Mouse (Mus musculus) induced T-regulatory cell, adult 2 months (primary cell): Measurements from ENCODE around the gene Brf1.

Experiments
- DNase-seq: peaks from one replicate; pipeline ENCODE4 v3.0.0-alpha.2; 2012; ENCODE audit warnings: low read depth

Brf1 gene

DNA sequence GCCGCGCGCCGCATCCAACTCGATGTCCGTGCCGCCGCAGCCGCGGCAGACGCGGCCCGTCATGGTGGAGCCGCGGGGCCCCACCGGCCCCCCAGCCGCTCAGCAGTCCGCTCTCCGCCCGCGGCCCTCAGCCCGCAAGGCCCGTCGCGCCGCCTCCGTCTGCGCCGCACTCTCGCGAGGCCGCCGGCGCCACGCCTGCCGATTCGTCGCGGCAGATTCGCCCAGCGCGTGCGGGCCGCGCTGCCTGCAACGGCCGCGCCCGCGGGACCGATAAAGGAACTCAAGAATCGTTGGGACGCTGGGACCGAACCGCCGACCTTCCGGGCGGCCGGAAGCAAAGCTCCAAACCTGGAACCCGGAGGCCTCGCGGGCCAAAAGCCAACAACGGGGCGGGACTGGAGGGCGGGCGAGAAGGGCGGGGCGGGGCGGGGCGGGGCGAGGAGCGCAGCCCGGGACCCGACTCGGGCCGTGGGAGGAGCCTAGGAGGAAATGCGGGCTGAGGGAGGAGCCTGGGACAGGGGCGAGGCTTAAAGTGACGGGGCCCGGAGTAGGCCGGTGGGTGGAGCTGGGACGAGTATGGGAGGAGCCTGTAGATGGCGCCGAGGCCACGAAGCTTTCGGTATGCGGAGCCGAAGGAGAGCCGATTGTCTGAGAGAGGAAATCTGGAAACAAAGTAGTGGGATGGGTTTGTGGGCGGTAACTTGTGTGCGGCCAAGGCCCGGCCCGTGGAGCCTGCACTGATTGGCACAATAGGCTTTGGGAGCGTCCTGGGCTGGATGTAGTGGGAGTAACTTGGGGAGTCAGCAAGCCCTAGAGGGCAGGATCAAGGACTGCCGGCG lies at the start of gene Brf1:
Gene Brf1 (minus strand): TSS at position 411 of the 839 bp plus-strand sequence.
- DNase-seq = peak; percentile 99

DNA sequence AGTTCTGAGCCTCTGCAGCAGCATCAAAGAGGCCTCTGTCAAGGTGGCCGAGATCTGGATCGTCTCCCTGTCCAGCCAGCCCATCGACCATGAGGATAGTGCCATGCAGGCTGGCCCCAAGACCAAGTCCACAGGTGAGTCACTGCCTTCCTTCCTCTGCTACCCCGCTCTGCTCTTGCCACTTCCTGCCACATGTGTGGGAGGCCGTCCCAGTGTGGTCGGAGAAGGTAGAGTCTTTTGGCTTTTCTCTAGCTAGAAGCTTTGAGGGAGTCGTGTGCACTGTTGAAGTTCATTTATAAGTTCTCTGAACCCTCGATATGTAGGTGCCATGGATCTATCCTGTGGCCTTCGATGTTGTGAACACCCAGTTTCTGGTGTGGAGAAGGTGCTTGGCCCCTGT lies 49.3 kb upstream of the Brf1 start:
- DNase-seq = peak; percentile 77

DNA sequence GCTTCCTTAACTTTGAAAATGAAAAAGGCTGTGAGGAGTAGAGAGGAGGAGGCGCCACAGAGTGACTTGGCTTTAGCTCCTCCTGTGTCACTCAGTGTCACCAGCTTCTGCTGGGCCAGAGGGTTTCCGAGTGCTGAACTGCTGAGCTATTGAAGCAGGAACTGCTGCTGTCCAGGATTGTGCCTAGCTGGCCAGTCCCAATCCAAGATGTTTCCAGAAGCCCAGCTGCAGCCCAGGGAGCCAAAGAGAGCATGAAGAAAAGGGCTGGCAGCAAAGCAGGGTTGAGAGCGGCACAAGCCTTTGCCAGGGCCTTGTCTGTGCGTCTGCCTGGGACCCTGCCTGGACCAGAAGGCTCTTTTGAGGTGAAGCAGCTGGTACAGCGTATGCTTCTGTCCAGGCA lies 47.6 kb upstream of the Brf1 start:
- no peak for DNase-seq

DNA sequence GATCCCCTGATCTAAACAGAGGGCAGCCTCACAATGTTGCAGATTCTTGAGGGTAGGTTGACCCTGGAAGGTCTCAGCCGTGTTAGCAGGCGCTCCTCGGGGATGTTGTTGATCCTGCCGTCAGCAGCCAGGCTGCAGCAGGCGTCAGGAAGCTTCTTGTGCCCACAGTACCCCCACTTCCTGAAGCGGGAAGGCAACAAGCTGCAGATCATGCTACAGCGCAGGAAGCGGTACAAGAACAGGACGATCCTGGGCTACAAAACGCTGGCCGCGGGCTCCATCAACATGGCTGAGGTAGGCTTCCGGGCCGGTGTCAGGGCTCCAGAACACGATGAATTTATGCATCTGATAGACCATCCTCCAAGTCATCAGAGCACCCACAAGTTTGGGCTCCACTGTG lies 46.4 kb upstream of the Brf1 start:
- DNase-seq = peak; percentile 54

DNA sequence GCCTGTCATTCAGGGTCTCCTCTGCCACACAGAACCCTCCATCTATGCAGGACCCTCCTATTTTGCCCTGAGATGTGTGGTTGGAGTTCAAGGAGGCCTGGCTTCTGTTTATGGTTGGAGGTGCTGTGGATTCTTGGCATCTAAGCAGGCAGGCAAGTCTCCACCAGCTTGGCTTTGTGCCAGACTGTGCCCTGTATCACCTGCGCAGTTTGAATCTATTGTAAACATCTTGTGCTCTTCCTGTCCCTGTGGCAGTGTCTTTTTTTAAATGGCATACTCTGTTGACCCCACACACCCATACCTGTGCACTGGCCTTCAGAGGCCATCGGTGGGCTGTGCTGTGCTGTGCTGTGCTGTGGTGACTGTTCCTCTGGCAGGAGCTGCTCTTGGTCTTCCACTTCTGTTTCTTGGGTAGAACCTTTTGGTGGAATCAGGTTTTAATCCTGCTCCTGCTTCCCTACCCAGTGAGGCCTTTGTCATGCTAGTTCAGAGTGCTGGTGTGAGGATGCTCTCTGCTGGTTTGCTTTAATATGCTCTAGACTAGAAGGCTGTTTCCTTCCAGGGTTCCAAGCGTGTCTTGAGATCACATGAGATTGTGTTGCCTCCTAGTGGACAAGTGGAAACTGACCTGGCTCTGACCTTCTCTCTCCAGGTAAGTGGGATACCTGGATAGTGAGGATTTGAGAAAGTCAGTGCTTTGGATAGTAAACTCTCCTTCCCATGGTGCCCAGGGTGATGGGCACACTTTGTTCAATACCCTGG lies 44.6 kb upstream of the Brf1 start:
- DNase-seq = peak; percentile 56

DNA sequence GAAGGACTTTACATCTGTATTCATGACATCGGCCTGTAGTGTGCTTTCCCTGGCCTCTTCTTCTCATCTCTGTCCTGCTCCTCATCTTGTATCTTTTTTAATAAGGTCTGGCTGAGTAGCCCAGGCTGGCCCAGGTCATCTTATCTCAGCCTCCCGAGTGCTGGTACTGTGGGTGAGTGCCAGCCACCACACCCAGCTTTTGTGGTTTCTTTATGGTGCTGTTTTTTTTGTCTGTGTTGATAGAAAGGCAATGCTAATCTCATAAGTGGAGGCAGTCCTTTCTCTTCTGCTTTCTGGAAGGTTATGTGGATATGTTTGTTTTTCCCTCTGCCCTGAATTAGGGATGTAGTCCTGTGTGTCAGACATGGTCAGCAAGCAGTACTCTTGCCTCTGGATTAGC lies 42.0 kb upstream of the Brf1 start:
- no peak for DNase-seq

DNA sequence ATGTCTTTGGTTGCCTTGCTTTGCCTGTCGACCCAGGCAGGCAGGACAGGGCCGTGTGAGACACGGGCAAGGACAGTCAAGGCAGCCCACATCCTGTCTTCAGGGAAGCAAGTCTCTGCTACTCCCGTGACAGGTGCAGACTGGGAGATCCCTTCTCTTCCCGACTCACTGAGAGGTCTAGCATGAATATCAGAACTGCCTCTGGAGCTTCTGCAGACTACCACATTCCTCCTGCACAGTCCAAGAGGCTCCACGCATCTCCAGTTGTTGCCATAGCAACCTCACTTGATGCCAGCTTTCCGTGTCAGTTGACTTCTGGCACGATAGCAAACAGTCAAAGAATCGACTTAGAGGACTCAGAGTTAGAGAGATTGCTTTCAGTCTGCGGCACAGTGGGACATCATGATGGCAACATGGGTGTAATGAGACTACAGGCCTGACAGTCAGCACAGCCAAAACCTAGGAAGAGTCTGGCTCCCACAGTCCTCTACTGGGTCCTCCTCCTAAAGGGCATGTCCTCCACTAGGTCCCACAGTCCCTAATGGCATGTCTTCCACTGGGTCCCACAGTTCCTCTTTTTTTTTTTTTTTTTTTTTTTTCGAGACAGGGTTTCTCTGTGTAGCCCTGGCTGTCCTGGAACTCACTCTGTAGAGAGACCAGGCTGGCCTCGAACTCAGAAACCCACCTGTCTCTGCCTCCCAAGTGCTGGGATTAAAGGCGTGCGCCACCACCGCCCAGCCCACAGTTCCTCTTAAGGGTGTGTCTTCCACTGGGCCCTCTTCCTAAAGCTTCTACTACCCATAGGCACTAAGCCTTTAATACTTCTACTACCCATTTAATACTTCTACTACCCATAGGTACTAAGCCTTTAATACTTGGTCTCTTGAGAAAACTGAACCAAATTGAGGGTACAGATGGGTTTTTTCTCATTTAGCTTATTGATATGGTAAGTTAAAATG lies 41.3 kb upstream of the Brf1 start:
- peak; percentile 47 for DNase-seq

DNA sequence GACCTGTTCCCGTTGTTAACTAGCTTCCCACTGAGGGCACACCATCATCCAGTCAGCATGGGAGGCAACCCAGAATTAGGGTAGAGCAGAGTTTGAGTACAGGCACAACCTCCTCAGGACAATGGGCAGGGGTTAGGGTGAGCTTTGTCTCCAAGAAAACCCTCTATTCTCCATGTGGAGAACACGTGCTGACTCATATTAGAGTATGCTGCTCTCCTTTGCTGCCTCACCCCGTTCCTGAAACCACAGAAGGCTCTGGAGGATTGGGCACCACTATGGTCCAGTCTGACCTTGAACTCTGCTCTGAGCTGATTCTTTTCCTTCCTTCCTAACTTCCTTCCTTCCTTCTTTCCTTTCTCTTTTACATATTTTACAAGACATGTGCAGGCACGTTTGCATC lies 37.9 kb upstream of the Brf1 start:
- no peak for DNase-seq

DNA sequence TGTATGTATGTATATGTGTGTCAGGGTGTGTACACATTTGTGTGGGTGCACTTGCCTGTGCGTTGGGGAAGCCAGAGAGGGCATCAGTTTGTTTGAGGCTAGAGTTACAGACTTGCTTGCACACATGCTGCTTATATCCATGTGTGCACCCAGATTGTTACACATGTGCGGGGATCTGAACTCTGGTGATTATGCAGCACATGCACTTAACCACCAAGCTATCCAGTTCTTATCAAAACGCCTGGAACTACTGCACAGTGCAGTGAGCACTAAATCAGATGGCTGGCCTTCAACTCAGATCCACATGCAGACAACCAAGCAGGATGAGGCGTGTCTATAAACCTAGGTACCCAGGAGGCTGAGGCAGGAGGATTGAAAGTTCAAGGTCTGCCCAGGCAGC lies 36.5 kb upstream of the Brf1 start:
- no peak for DNase-seq

DNA sequence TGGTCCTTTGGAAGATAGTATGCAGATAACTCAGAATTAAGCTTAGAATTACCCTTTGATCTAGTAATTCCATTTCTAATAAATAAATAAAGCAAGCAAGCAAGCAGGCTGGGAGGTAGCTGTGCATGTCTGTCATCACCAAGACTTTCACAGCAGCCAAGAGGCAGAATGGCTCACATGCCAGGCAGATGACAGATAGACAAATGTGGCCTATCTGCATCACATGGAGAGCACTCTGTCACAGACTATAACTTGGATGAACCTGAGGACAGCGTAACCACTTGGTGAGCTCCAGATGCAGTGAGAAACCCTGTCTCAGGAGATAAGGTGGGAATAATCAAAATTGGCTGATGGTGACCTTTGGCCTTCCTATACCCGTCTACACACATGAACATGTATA lies 34.6 kb upstream of the Brf1 start:
- no peak for DNase-seq

DNA sequence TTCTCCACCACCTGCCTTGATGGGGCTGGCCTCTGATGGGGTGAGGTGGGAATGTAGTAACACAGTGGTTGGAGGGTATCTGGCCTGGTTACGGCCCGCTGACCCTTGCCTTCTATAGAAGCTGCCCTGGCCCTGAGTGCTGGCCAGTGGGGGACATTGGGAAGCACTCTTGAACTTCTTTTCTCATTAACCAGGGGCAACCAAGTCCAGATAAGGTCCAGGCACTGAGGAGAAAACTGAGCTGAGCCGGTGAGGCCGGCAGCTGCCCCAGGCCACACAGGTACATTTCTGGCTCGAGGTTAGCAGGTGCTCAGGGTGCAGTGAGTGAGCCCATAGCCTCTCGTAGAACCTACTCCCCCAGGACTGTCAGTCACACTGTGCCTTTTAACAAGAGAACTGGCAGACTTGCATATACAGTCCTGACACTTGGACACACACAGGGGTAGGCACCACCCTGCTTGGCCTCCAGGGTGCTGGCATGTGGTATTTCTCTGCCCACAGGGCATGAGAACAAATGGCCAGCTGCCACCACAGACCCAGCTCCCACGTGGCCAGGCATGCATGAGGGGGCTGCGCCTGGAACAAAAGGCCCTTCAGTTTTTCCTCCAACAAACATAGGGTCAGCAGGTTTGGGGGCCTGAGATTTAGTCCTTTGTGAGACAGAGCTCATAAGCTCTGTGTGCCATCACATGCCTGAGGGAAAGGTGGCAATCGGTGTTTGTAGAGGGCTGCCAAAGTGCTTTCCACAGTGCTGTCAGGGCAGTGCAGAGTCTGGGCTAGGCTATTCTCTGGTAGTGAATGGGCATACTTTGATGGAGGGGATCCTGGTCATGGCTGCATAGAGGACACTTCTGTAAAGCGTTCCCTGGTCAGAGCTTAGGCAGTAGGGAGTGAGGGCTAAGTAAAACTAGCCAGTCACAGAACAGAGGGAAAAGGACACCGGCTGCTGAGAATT lies 32.1 kb upstream of the Brf1 start:
- no peak for DNase-seq

DNA sequence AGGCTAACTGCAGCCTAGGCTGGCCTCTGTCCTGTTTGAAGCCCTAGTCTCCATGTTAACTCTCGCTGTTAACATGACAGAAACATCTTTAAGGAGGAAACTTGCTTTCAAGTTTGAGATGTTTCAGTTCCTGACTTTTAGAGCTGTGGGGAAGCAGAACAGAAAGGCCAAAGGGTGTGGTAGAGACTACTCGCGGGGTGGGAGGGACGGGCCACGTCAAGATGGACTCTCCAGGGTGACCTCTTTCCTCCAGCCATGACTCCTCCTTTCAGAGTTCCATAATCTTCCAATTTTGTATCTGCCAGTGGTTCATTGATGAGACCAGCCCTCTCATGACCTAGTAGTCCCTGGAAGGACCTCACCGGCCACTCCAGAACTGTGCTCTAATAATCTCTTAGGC lies 30.9 kb upstream of the Brf1 start:
- no peak for DNase-seq

DNA sequence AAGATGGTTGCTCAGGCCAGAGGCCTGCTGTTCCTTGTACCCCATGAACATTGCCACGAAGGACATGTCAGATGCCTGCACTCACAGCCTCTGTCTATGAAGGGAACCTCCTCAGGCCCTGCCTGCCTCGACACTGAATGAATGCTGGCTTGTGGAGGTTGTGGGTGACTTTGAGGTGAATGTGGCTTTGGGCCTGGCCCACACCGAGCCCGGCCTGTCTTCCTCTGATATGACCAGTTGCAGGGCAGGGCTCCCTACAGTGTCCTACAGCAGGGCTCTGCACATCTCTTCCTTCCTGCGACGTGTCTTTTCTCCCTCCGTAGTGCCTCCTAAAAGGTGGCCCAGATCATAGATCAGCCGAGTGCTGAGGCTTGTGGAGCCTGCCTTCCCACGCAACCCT lies 30.5 kb upstream of the Brf1 start:
- DNase-seq = no peak

DNA sequence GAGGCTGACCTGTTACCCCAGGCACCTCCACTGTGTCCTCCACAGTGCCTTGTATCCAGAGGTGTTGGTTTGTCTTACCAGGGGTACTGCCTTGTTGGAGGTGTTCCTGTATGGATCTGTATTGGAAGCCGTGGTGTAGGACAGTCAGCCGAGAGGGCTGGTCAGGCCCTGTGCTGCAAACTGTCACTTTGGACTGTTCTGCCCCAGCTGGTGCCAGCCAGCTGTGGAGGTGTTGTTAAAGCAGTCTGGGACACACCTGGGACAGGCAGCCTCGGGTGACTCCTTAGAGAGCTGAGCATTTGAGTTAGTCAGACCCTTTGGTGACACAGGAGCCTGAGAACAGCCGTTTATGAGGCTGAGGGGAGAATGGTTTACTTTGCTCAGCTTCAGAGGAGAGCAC lies 29.5 kb upstream of the Brf1 start:
- DNase-seq = no peak

DNA sequence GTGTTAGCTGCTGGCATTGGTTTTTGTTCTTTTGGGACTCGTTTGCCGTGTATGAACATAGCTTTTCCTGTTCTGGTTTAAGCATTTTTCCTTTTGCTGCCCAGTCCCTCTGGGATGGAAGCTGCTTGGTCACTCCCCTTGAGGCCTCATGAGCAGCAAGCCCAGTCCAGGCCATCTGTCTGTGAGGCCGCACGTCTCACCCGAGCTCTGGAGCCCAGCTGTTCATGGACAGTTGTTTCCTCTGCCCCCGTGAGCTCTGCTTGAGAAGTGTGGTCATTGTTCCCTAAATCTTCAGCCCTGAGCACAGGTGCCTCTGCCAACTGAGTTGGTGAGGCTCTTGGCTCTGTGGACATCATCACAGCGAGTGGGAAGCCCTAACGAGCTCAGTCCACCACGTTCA lies 28.4 kb upstream of the Brf1 start:
- DNase-seq = no peak

DNA sequence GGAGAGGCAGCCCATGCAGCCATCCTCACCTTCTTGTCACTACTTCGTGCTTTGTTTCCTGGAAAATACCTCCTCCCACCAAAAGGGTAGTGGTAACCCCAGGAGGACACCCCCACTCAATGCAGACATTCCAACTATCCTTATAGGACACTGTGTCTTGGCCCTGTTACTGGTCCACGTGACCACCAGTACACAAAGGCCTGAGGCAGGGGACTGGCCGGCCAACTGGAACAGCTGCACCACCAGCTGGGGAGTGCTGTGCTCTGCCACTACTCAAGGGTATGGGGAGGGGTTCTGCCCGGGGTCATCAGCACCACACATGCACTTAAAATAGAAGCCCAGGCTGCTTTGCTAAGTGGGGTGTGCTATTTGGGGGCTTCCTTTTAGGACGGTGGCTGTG lies 27.6 kb upstream of the Brf1 start:
- no peak for DNase-seq

DNA sequence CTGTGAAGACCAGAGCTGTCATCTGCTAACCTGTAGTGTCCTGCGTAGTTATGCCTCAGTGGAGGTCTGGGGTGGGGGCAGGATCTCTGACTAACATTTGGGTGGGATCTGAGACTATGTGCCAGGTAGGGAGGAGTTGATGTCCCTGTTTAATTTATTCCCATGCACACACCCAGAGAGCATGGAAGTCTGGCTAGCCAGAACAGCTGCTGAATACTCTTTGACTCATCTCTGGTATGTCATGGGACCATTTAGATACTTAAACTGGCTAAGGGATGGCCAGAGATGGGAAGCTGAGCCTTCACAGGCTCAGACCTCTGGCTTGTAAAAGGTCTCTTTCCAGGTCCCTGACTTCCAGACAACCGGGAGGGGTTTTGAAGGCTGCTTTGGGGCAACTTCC lies 27.0 kb upstream of the Brf1 start:
- no peak for DNase-seq

DNA sequence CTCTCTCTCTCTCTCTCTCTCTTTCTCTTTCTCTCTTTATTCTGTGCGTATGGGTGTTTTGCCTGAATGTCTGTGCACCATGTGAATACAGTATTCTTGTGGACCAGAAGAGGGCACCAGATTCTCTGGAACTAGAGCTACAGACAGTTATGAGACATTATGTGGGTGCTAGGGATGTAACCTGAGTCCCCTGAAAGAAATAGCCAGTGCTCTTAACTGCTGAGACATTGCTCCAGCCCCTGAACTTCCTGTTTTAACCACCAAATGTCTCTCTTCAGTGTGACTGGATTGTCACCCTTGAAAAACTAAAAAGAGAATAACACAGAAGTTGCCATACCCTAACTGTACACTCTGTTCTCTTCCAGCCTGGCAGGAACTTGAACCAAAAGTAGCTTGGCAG lies 26.1 kb upstream of the Brf1 start:
- DNase-seq = peak; percentile 63

DNA sequence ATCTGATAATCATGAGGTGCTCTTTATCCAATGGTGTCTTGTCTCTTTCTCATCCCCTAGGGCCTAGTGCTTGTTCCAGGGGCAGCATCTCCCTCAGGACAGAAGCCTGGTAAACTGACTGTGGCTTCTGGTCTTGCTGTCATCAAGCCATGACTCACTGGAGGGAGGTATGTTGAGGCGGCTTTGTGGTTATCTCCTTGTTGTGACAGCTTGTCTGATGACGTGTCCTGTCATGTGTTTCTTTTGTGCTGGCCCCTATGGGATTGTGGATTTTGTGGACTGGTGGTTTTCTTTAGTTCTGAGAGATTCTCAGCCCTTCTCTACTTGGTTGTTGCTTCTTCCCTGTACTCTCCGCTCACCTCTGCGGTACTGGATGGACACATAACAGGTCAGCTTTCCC lies 22.6 kb upstream of the Brf1 start:
- no peak for DNase-seq

DNA sequence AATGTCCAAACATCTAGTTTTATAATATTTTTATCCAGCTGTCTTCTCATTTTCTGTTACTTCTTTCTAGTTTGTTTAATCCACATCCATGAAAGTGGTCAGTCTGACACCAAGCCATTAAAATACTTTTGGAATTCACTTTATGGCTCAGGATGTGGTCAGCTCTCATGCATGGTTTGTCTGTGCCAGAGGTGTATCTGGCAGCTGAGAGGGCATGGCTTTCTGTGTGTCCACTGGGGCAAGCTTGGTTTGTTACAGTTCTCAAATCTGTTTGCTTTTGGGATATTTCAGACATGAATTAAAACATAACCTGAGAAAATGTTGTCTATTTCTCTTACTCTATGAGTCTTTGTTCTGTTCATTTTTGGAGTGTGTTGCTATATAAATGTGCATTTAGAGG lies 21.0 kb upstream of the Brf1 start:
- no peak for DNase-seq

DNA sequence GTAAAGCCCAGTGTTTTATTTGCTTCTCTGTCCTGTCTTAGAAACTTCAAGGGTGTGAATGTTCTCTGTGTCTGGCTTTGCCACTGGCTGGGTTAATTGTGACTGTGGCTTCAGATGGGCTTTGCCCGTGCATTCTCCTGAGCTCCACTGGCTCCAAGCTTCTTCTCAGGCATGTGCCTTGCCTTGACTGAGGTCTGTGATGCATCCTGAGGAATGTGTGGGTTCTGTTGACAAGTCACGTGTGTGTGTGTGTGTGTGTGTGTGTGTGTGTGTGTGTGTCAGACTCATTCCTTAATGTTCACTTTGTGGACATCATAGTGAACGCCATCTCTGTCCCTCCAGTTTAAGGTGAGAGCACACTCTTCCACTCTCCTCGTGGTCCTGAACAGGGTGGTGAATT lies 18.3 kb upstream of the Brf1 start:
- no peak for DNase-seq
